Mouse (Mus musculus) bone marrow macrophage, adult 2 months (primary cell): ENCODE measurements at regions not wholly inside any gene's neighbourhood (a gene's known extent, or its start where the extent isn't known, plus 50 kb on each side); places are given as distances from the start of the nearest gene placed in this dataset.

ENCODE experiments used
- CTCF ChIP-seq: IDR thresholded peaks from 2 replicates; pipeline ENCODE4 v1.5.1; 2012; ENCODE audit warnings: low read depth, mild to moderate bottlenecking, low read length, moderate library complexity
- POLR2A ChIP-seq: IDR thresholded peaks from 2 replicates; pipeline ENCODE4 v1.6.1; 2012; ENCODE audit warnings: mild to moderate bottlenecking, low read depth, low read length, borderline replicate concordance

DNA sequence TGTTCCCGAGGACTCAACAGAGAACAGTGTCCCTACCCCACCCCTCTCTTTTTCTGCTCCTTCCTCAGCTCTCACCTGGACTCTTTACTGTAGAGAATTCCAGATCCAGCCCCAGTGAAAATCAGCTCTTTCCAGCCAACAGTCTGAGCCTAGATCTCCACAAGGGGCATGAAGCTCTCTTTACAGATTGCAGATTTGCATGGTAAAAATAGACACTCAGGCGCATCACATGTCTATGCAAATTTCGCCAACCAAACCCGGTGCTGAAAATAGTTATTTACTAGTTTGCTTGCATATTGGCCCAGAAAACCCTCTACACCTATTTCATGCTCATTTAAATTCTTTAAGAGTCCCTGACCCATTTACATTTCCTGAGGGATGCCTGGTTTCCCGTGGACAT lies 295.8 kb downstream of the Maf start:
- TF ChIP-seq POLR2A (no peak), CTCF (no peak)
